Mouse (Mus musculus): ENCODE data around the gene Zbtb16. TPM values are rescaled to one million over a fixed set of nuclear protein-coding genes. Genes with fewer than 3 reads are reported as not detected.

Zbtb16 gene
- polyA plus RNA-seq, 1 experiment from 2014 or later = 5.4 TPM

GRCm38 (mm10) chr9:48684144-48684543, 151.9 kb downstream of the Zbtb16 start:
- no peak overlapping the region for H3K4me3 ChIP-seq (ENCODE audit: low read depth, low read length)
- no peaks in the 10 kb centered on the region for H3K27me3 ChIP-seq (ENCODE audit: control insufficient read depth, insufficient read depth, low read depth, low read length)
- H3K4me2 ChIP-seq (ENCODE audit: low read length) = no peak overlapping the region
- H3K4me1 ChIP-seq (ENCODE audit: control insufficient read depth, insufficient read depth, low read length) = 0 out of 2 replicates have a peak, but pooled peaks cover 2% of the 10 kb centered on the region
- no peak overlapping the region for H3K9ac ChIP-seq (ENCODE audit: low read depth, low read length)
- no peaks in the 10 kb centered on the region for H3K9me3 ChIP-seq (replicated peaks; ENCODE audit: control insufficient read depth, low read length, poor library complexity, severe bottlenecking)
- no peak for ATAC-seq
- 45% methylated on average over 5 of the region's 5 CpGs for whole genome bisulfite sequencing
- no peak overlapping the region for H3K27ac ChIP-seq (ENCODE audit: low read length)
- no peaks in the 10 kb centered on the region for H3K36me3 ChIP-seq (ENCODE audit: control insufficient read depth, insufficient read depth, low read length)

- Histone ChIP-seq H3K4me2 (ENCODE audit: low read length) (no peak overlapping the region), H3K4me1 (ENCODE audit: control insufficient read depth, insufficient read depth, low read length) (peaks cover 15% of the 10 kb centered on the region), H3K9ac (ENCODE audit: low read depth, low read length) (no peak overlapping the region), H3K27ac (ENCODE audit: low read length) (no peak overlapping the region), H3K9me3 (replicated peaks; ENCODE audit: control insufficient read depth, low read length, poor library complexity, severe bottlenecking) (no peaks in the 10 kb centered on the region), H3K4me3 (ENCODE audit: low read depth, low read length) (no peak overlapping the region), H3K27me3 (ENCODE audit: control insufficient read depth, insufficient read depth, low read depth, low read length) (no peaks in the 10 kb centered on the region), H3K36me3 (ENCODE audit: control insufficient read depth, insufficient read depth, low read length) (no peaks in the 10 kb centered on the region)
- ATAC-seq = no peak
- WGBS = 88% methylated on average over 8 of the region's 8 CpGs
Observed at GRCm38 (mm10) chr9:48681193-48681592, 154.8 kb downstream of the Zbtb16 start.

- no peaks in the 10 kb centered on the region for H3K9me3 ChIP-seq (replicated peaks; ENCODE audit: control insufficient read depth, low read length, poor library complexity, severe bottlenecking)
- no peak overlapping the region for H3K4me3 ChIP-seq (ENCODE audit: low read depth, low read length)
- ATAC-seq = peak; percentile 58
- H3K36me3 ChIP-seq (ENCODE audit: control insufficient read depth, insufficient read depth, low read length) = no peaks in the 10 kb centered on the region
- H3K4me2 ChIP-seq (ENCODE audit: low read length) = peak overlapping the region; percentile 9; the same call in 1 of the 2 replicates
- H3K9ac ChIP-seq (ENCODE audit: low read depth, low read length) = no peak overlapping the region
- 4% methylated on average over 17 of the region's 19 CpGs for WGBS
- H3K27me3 ChIP-seq (ENCODE audit: control insufficient read depth, insufficient read depth, low read depth, low read length) = no peaks in the 10 kb centered on the region
- peak overlapping the region; percentile 68 for H3K27ac ChIP-seq (ENCODE audit: low read length)
- peaks cover 30% of the 10 kb centered on the region for H3K4me1 ChIP-seq (ENCODE audit: control insufficient read depth, insufficient read depth, low read length)
Observed at GRCm38 (mm10) chr9:48678426-48679358, 157.3 kb downstream of the Zbtb16 start.

GRCm38 (mm10) chr9:48675151-48675790, 160.8 kb downstream of the Zbtb16 start:
- no peak overlapping the region for H3K9ac ChIP-seq (ENCODE audit: low read depth, low read length)
- no peaks in the 10 kb centered on the region for H3K36me3 ChIP-seq (ENCODE audit: control insufficient read depth, insufficient read depth, low read length)
- no peak overlapping the region for H3K27ac ChIP-seq (ENCODE audit: low read length)
- no peak overlapping the region for H3K4me2 ChIP-seq (ENCODE audit: low read length)
- peaks cover 38% of the 10 kb centered on the region for H3K4me1 ChIP-seq (ENCODE audit: control insufficient read depth, insufficient read depth, low read length)
- no peak for ATAC-seq
- no peaks in the 10 kb centered on the region for H3K9me3 ChIP-seq (replicated peaks; ENCODE audit: control insufficient read depth, low read length, poor library complexity, severe bottlenecking)
- no peaks in the 10 kb centered on the region for H3K27me3 ChIP-seq (ENCODE audit: control insufficient read depth, insufficient read depth, low read depth, low read length)
- no peak overlapping the region for H3K4me3 ChIP-seq (ENCODE audit: low read depth, low read length)
- 11% methylated on average over 11 of the region's 11 CpGs for WGBS

DNA sequence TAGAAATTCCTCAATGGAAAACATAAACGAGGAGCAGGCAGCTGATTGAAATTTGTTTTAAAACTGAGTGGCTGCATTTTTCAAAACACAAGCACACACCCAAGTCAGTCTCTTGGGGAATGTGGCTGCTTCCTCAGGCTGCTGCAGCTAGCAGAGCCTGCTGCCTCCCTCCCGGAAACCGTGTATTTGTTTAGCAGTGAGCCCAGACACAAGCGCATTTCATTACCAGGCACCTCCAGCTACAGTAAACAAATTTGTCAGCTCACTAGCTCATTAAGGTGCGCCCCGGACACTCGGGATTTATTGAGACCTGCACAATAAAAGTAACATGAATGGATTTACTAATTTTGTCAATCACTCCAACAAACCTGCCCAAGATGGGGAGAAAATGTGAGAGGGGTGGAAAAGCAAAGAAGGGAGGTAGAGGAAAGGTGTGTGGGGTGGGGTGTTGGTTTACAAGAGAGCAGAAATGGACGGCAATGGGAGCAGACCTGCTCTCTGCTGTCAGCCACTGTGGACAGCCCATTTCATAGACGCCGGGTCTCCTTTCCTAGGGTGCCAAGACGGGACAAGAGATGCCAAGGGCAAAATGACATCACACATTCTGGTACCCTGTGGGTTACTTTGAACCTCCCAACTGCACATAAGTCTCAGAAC, 161.5 kb downstream of the Zbtb16 start:
- ATAC-seq = no peak
- Histone ChIP-seq H3K4me3 (ENCODE audit: low read depth, low read length) (no peak overlapping the region), H3K4me1 (ENCODE audit: control insufficient read depth, insufficient read depth, low read length) (peaks cover 41% of the 10 kb centered on the region), H3K27me3 (ENCODE audit: control insufficient read depth, insufficient read depth, low read depth, low read length) (no peaks in the 10 kb centered on the region), H3K9me3 (replicated peaks; ENCODE audit: control insufficient read depth, low read length, poor library complexity, severe bottlenecking) (no peaks in the 10 kb centered on the region), H3K27ac (ENCODE audit: low read length) (peak overlapping the region; percentile 24), H3K36me3 (ENCODE audit: control insufficient read depth, insufficient read depth, low read length) (no peaks in the 10 kb centered on the region), H3K4me2 (ENCODE audit: low read length) (no peak overlapping the region), H3K9ac (ENCODE audit: low read depth, low read length) (no peak overlapping the region)
- 8% methylated on average over 11 of the region's 11 CpGs for WGBS

DNA sequence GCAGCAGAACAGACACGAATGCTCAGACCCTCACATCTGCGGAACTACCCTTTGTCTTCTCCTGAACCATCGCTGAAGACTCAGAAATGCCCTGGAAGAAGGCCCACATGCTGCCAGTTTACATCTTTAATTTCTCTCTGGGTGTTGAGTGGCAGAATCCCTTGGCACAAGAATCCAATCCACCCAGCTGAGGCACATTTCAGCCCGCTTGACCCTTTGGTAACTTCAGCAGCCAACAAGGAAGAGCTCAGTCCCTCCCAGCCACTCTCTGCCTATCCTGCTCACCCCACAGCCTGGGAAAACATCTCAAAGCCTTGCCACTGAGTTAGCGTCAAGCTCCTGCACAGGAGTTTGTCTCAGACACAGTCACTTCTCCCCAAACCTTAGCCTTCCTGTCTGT, 162.2 kb downstream of the Zbtb16 start:
- Histone ChIP-seq H3K4me2 (ENCODE audit: low read length) (no peak overlapping the region), H3K36me3 (ENCODE audit: control insufficient read depth, insufficient read depth, low read length) (no peaks in the 10 kb centered on the region), H3K4me3 (ENCODE audit: low read depth, low read length) (no peak overlapping the region), H3K9me3 (replicated peaks; ENCODE audit: control insufficient read depth, low read length, poor library complexity, severe bottlenecking) (no peaks in the 10 kb centered on the region), H3K27ac (ENCODE audit: low read length) (no peak overlapping the region; the same call in 1 of the 2 replicates), H3K4me1 (ENCODE audit: control insufficient read depth, insufficient read depth, low read length) (peaks cover 37% of the 10 kb centered on the region), H3K9ac (ENCODE audit: low read depth, low read length) (peak overlapping the region; percentile 3; the same call in 1 of the 2 replicates), H3K27me3 (ENCODE audit: control insufficient read depth, insufficient read depth, low read depth, low read length) (no peaks in the 10 kb centered on the region)
- 26% methylated on average over 5 of the region's 5 CpGs for WGBS
- ATAC-seq = no peak

DNA sequence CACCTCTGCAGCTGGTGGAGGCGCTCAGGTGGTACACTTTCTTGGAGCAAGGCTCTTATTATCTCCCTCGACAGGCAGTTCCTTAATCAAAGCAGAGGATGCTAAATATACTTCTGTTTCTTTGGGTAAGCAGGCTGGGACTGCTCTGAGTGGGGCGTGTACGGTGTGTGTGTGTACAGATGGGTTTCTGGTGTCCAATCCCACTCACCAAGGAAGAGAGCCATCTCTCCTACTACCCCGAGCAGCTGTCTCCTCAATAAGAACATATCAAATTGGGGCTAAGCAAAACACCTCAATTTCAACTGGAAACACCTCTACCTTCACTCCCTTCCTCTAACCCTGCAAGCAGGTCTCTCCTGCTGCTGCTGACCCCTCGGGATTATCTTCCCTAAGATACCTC, 162.8 kb downstream of the Zbtb16 start:
- no peaks in the 10 kb centered on the region for H3K27me3 ChIP-seq (ENCODE audit: control insufficient read depth, insufficient read depth, low read depth, low read length)
- no peak overlapping the region for H3K4me2 ChIP-seq (ENCODE audit: low read length)
- whole genome bisulfite sequencing = 55% methylated on average over 6 of the region's 6 CpGs
- no peak overlapping the region; the same call in 1 of the 2 replicates for H3K27ac ChIP-seq (ENCODE audit: low read length)
- no peaks in the 10 kb centered on the region for H3K9me3 ChIP-seq (replicated peaks; ENCODE audit: control insufficient read depth, low read length, poor library complexity, severe bottlenecking)
- no peak for ATAC-seq
- no peaks in the 10 kb centered on the region for H3K36me3 ChIP-seq (ENCODE audit: control insufficient read depth, insufficient read depth, low read length)
- peaks cover 32% of the 10 kb centered on the region for H3K4me1 ChIP-seq (ENCODE audit: control insufficient read depth, insufficient read depth, low read length)
- H3K4me3 ChIP-seq (ENCODE audit: low read depth, low read length) = no peak overlapping the region
- H3K9ac ChIP-seq (ENCODE audit: low read depth, low read length) = peak overlapping the region; percentile 3; the same call in 1 of the 2 replicates

DNA sequence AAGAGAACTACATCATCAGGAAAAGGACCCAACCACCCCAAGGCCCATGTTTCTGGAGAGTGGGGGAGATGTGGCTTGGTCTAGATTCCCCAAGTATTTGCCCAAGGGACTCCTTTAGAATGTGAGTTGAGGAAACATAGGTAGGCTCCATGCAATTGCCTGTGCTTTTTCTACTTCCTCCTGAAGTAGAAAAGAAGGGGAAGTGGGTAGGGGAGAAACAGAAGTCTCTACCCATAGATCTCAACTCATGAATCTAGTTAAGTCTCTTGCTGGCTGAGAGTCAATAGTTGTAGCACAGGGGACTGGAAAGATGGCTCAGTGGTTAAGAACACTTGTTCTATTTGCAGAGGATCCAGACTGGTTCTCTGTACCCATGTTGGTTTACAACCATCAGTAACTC, 164.2 kb downstream of the Zbtb16 start:
- ATAC-seq = no peak
- Histone ChIP-seq H3K4me2 (ENCODE audit: low read length) (no peak overlapping the region), H3K4me1 (ENCODE audit: control insufficient read depth, insufficient read depth, low read length) (peaks cover 26% of the 10 kb centered on the region), H3K27me3 (ENCODE audit: control insufficient read depth, insufficient read depth, low read depth, low read length) (no peaks in the 10 kb centered on the region), H3K9me3 (replicated peaks; ENCODE audit: control insufficient read depth, low read length, poor library complexity, severe bottlenecking) (no peaks in the 10 kb centered on the region), H3K9ac (ENCODE audit: low read depth, low read length) (no peak overlapping the region), H3K27ac (ENCODE audit: low read length) (no peak overlapping the region), H3K4me3 (ENCODE audit: low read depth, low read length) (no peak overlapping the region), H3K36me3 (ENCODE audit: control insufficient read depth, insufficient read depth, low read length) (no peaks in the 10 kb centered on the region)
